Mouse (Mus musculus): ENCODE measurements around the gene Sik1. TPM values are rescaled to one million over a fixed set of nuclear protein-coding genes. Genes with fewer than 3 reads are reported as not detected.

Gene Sik1
- polyA plus RNA-seq, 1 experiment from 2014 or later, result 20.3 TPM

- ATAC-seq (ENCODE audit: insufficient number of reproducible peaks, insufficient read depth, low FRiP score, low read depth), result no peak
- peaks cover 22 to 24% of the 10 kb centered on the region in 2 experiments for H3K4me1 ChIP-seq (ENCODE audit: control insufficient read depth in 2 of 2, insufficient read depth in 2 of 2, low read length in 2 of 2)
- H3K27me3 ChIP-seq (ENCODE audit: control insufficient read depth, insufficient read depth, low read length), result no peaks in the 10 kb centered on the region
- H3K9ac ChIP-seq (ENCODE audit: low read length), result no peak overlapping the region
- no peak overlapping the region for H3K4me3 ChIP-seq (ENCODE audit: control insufficient read depth in 1 of 2, insufficient read depth in 1 of 2, low read depth in 1 of 2, low read length in 2 of 2)
- H3K27ac ChIP-seq (replicated peaks in 1 of 2; ENCODE audit: control insufficient read depth in 1 of 2, insufficient read depth in 1 of 2, low read depth in 2 of 2, low read length in 2 of 2), result no peak overlapping the region
- 61% methylated on average over 2 of the region's 2 CpGs for WGBS
- no peak overlapping the region for H3K4me2 ChIP-seq (ENCODE audit: low read length)
- no peaks in the 10 kb centered on the region for H3K36me3 ChIP-seq (ENCODE audit: control insufficient read depth, insufficient read depth, low read length)
- no peaks in the 10 kb centered on the region for H3K9me3 ChIP-seq (ENCODE audit: control insufficient read depth, low read length)
Observed at GRCm38 (mm10) chr17:31859367-31859766, 3.8 kb upstream of the Sik1 start.

DNA sequence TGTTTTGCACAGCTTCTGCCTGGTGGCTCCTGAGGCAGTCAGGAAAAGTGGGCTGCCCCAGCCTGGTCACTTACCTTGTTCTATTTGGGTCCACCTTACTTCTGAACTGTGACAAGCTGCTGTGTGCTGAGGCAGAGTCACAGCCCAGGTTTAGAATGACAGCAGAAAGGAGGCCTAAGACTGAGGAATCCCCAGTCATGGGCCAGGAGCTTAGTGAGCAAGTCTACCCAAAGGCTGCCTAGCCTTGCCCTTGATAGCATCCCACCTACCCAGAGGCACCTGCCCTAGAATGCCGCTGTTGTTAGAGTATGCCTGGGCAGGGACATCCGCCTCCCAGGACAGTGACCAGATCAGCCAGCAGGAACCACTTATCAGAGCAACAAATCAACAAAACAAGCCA, 3.2 kb upstream of the Sik1 start:
- H3K9ac ChIP-seq (ENCODE audit: low read length), result no peak overlapping the region
- no peak for ATAC-seq (ENCODE audit: insufficient number of reproducible peaks, insufficient read depth, low FRiP score, low read depth)
- H3K4me1 ChIP-seq (ENCODE audit: control insufficient read depth in 2 of 2, insufficient read depth in 2 of 2, low read length in 2 of 2), result peaks cover 24 to 28% of the 10 kb centered on the region in 2 experiments
- H3K9me3 ChIP-seq (ENCODE audit: control insufficient read depth, low read length), result no peaks in the 10 kb centered on the region
- no peak overlapping the region for H3K4me2 ChIP-seq (ENCODE audit: low read length)
- WGBS, result 72% methylated on average over 2 of the region's 2 CpGs
- H3K27ac ChIP-seq (replicated peaks in 1 of 2; ENCODE audit: control insufficient read depth in 1 of 2, insufficient read depth in 1 of 2, low read depth in 2 of 2, low read length in 2 of 2), result no peak overlapping the region
- H3K4me3 ChIP-seq (ENCODE audit: control insufficient read depth in 1 of 2, insufficient read depth in 1 of 2, low read depth in 1 of 2, low read length in 2 of 2), result no peak overlapping the region
- no peaks in the 10 kb centered on the region for H3K36me3 ChIP-seq (ENCODE audit: control insufficient read depth, insufficient read depth, low read length)
- H3K27me3 ChIP-seq (ENCODE audit: control insufficient read depth, insufficient read depth, low read length), result no peaks in the 10 kb centered on the region

DNA sequence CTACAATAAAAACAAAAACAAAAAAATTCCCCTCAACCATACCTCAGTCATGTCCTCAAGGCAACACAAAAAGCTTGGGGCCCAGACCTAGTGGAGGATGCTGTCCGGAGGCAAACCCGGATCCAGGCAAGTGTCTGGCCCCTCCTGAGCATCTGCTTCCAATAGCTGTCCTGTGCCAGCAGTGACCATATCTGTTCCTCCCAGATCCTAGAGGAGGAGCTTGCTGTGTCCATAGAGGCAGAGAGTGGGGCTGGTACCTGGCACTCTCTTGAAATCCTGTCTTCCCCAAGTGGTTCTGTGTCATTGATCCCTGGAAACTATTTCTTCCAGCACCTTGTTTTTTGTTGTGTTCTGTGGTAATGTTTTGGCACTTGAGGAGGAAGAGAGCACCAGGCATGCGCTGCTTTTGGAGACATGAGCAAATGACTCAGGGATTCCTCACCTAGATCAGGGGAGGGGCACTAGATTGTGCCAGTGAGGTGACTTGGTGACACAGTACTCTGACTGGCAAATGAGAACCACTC, 2.4 kb upstream of the Sik1 start:
- H3K4me1 ChIP-seq (ENCODE audit: control insufficient read depth in 2 of 2, insufficient read depth in 2 of 2, low read length in 2 of 2), result peaks cover 31 to 35% of the 10 kb centered on the region in 2 experiments

DNA sequence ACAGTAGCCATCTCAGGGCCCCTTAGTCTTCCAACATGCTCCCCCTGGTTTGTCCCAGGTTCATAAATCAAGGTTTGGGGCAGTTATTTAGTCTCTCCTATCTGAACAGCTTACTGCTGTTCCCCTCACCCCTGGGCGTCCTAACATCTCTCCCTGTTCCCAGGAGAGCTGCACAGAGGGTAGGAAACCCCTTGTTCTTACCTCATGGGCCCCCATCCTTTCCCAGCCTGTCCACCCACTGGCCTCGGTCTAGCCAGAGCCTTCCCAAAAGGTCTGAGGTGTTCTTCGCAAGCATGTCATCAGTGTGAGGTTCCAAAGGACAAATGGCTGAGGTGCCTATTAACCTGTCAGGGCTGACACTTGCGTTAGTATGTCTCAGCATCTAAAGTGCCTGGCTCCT, 1.6 kb upstream of the Sik1 start:
- Histone ChIP-seq H3K4me2 (ENCODE audit: low read length) (peak overlapping the region; percentile 82), H3K9ac (ENCODE audit: low read length) (peak overlapping the region; percentile 71), H3K4me1 (ENCODE audit: control insufficient read depth in 2 of 2, insufficient read depth in 2 of 2, low read length in 2 of 2) (peaks cover 35 to 41% of the 10 kb centered on the region in 2 experiments), H3K36me3 (ENCODE audit: control insufficient read depth, insufficient read depth, low read length) (peaks cover 12% of the 10 kb centered on the region; the same call in 1 of the 2 replicates), H3K27me3 (ENCODE audit: control insufficient read depth, insufficient read depth, low read length) (no peaks in the 10 kb centered on the region), H3K9me3 (ENCODE audit: control insufficient read depth, low read length) (no peaks in the 10 kb centered on the region), H3K4me3 (ENCODE audit: control insufficient read depth in 1 of 2, insufficient read depth in 1 of 2, low read depth in 1 of 2, low read length in 2 of 2) (peak overlapping the region in 1 of 2 experiments; percentile 37; a peak in 1 of 4 replicates), H3K27ac (replicated peaks in 1 of 2; ENCODE audit: control insufficient read depth in 1 of 2, insufficient read depth in 1 of 2, low read depth in 2 of 2, low read length in 2 of 2) (peak overlapping the region; percentile 98 to 100)
- 78% methylated on average over 4 of the region's 4 CpGs for WGBS
- no peak for ATAC-seq (ENCODE audit: insufficient number of reproducible peaks, insufficient read depth, low FRiP score, low read depth)

More for the DNA sequence above, 2.4 kb upstream of the Sik1 start:
- no peak for ATAC-seq (ENCODE audit: insufficient number of reproducible peaks, insufficient read depth, low FRiP score, low read depth)
- Histone ChIP-seq H3K4me3 (ENCODE audit: control insufficient read depth in 1 of 2, insufficient read depth in 1 of 2, low read depth in 1 of 2, low read length in 2 of 2) (no peak overlapping the region), H3K27ac (replicated peaks in 1 of 2; ENCODE audit: control insufficient read depth in 1 of 2, insufficient read depth in 1 of 2, low read depth in 2 of 2, low read length in 2 of 2) (0 out of 4 replicates have a peak overlapping the region, but pooled peaks of 1 of the 2 experiments have one; percentile 98), H3K4me2 (ENCODE audit: low read length) (no peak overlapping the region), H3K9ac (ENCODE audit: low read length) (no peak overlapping the region), H3K9me3 (ENCODE audit: control insufficient read depth, low read length) (no peaks in the 10 kb centered on the region), H3K36me3 (ENCODE audit: control insufficient read depth, insufficient read depth, low read length) (peaks cover 6% of the 10 kb centered on the region; the same call in 1 of the 2 replicates), H3K27me3 (ENCODE audit: control insufficient read depth, insufficient read depth, low read length) (no peaks in the 10 kb centered on the region)
- 89% methylated on average over 3 of the region's 3 CpGs for WGBS

- H3K27me3 ChIP-seq (ENCODE audit: control insufficient read depth, insufficient read depth, low read length), result no peaks in the 10 kb centered on the region
- H3K4me2 ChIP-seq (ENCODE audit: low read length), result peak overlapping the region; percentile 82
- H3K9me3 ChIP-seq (ENCODE audit: control insufficient read depth, low read length), result no peaks in the 10 kb centered on the region
- peak overlapping the region; percentile 82 for H3K9ac ChIP-seq (ENCODE audit: low read length)
- peaks cover 13% of the 10 kb centered on the region; the same call in 1 of the 2 replicates for H3K36me3 ChIP-seq (ENCODE audit: control insufficient read depth, insufficient read depth, low read length)
- H3K27ac ChIP-seq (replicated peaks in 1 of 2; ENCODE audit: control insufficient read depth in 1 of 2, insufficient read depth in 1 of 2, low read depth in 2 of 2, low read length in 2 of 2), result peak overlapping the region; percentile 98 to 100
- peaks cover 33 to 43% of the 10 kb centered on the region in 2 experiments for H3K4me1 ChIP-seq (ENCODE audit: control insufficient read depth in 2 of 2, insufficient read depth in 2 of 2, low read length in 2 of 2)
- H3K4me3 ChIP-seq (ENCODE audit: control insufficient read depth in 1 of 2, insufficient read depth in 1 of 2, low read depth in 1 of 2, low read length in 2 of 2), result peak overlapping the region; percentile 37 to 54
- 10% methylated on average over 17 of the region's 17 CpGs for WGBS
- peak; percentile 86 for ATAC-seq (ENCODE audit: insufficient number of reproducible peaks, insufficient read depth, low FRiP score, low read depth)
Observed at GRCm38 (mm10) chr17:31856519-31857160, 1.0 kb upstream of the Sik1 start.

DNA sequence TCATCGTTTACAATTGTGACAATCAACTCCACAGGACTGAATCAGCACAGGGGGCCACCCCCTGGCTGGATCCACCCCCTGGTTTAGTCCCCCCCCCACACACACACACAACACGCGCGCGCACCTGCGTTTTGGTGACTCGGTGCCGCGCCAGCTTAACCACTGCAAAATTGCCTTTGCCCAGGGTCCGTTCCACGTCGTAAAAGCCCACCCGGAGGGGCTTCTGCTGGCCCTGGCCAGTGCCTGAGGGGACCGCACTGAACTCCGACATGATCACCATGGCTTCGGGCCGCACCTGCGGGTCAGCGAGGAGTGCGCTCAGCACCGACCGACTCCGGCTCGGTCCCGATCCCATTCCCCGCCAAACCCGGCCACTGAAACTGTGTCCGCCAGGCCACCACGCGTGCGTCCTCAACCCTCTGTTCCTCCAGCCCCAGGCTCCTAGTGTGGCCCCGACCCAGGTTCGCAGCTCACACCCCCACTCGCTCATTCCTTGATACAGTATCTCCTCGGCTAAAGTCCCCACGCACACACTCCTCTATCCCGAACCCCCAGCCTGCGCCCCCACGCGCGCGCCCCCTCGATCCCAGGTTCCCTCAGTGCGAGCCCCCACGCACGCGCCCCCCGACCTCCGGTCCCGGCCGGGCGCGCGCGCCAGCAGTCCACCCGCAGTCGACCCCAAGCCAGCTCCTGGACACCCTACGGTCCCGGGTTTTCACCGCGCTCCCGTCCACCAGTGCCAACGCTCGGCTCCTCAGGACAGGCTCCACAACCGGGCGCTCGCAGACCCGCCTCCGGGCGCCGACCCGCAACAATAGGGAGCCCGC, 621 bp downstream of the Sik1 start:
- no peaks in the 10 kb centered on the region for H3K27me3 ChIP-seq (ENCODE audit: control insufficient read depth, insufficient read depth, low read length)
- peaks cover 30% of the 10 kb centered on the region for H3K36me3 ChIP-seq (ENCODE audit: control insufficient read depth, insufficient read depth, low read length)
- H3K4me2 ChIP-seq (ENCODE audit: low read length), result peak overlapping the region; percentile 82
- ATAC-seq (ENCODE audit: insufficient number of reproducible peaks, insufficient read depth, low FRiP score, low read depth), result peak; percentile 11; the same call in 1 of the 2 replicates
- H3K4me1 ChIP-seq (ENCODE audit: control insufficient read depth in 2 of 2, insufficient read depth in 2 of 2, low read length in 2 of 2), result peaks cover 32 to 47% of the 10 kb centered on the region in 2 experiments
- peak overlapping the region; percentile 96 for H3K9ac ChIP-seq (ENCODE audit: low read length)
- peak overlapping the region; percentile 67 to 77 for H3K4me3 ChIP-seq (ENCODE audit: control insufficient read depth in 1 of 2, insufficient read depth in 1 of 2, low read depth in 1 of 2, low read length in 2 of 2)
- no peaks in the 10 kb centered on the region for H3K9me3 ChIP-seq (ENCODE audit: control insufficient read depth, low read length)
- under 1% methylated on average over 65 of the region's 73 CpGs for WGBS
- peak overlapping the region; percentile 53 to 88 for H3K27ac ChIP-seq (replicated peaks in 1 of 2; ENCODE audit: control insufficient read depth in 1 of 2, insufficient read depth in 1 of 2, low read depth in 2 of 2, low read length in 2 of 2)

GRCm38 (mm10) chr17:31853448-31854188, 2.0 kb downstream of the Sik1 start:
- Histone ChIP-seq H3K4me3 (ENCODE audit: control insufficient read depth in 1 of 2, insufficient read depth in 1 of 2, low read depth in 1 of 2, low read length in 2 of 2) (peak overlapping the region; percentile 35 to 77), H3K4me2 (ENCODE audit: low read length) (peak overlapping the region; percentile 82), H3K4me1 (ENCODE audit: control insufficient read depth in 2 of 2, insufficient read depth in 2 of 2, low read length in 2 of 2) (peaks cover 29 to 46% of the 10 kb centered on the region in 2 experiments), H3K27ac (replicated peaks in 1 of 2; ENCODE audit: control insufficient read depth in 1 of 2, insufficient read depth in 1 of 2, low read depth in 2 of 2, low read length in 2 of 2) (peak overlapping the region; percentile 55 to 68), H3K27me3 (ENCODE audit: control insufficient read depth, insufficient read depth, low read length) (no peaks in the 10 kb centered on the region), H3K36me3 (ENCODE audit: control insufficient read depth, insufficient read depth, low read length) (peaks cover 43% of the 10 kb centered on the region), H3K9me3 (ENCODE audit: control insufficient read depth, low read length) (no peaks in the 10 kb centered on the region), H3K9ac (ENCODE audit: low read length) (peak overlapping the region; percentile 70)
- no peak for ATAC-seq (ENCODE audit: insufficient number of reproducible peaks, insufficient read depth, low FRiP score, low read depth)
- WGBS, result 17% methylated on average over 17 of the region's 17 CpGs

Data from heart, embryonic 14.5 days (tissue).